Mouse (Mus musculus) MEL (cell line): Measurements from ENCODE around the gene G6pc3. TPM values are rescaled to one million over a fixed set of nuclear protein-coding genes. Genes with fewer than 3 reads are reported as not detected.
A peak's percentile ranks its signal among the peaks of the same experiment; 100 is the strongest.

Experiments
- DNase-seq: peaks from one replicate; pipeline ENCODE4 v3.0.0; 2011; ENCODE audit warnings: low read depth, low spot score
- H3K27ac ChIP-seq: 2 replicates; pipeline ENCODE4 v1.5.1; 2012; ENCODE audit warnings: low read depth, mild to moderate bottlenecking, control low read depth, low read length, moderate library complexity; ENCODE audit not compliant: control insufficient read depth
- H3K27me3 ChIP-seq, 2 experiments: fragments of 150-350 bp in 1 of 2; sonication (generic) in 1 of 2; 2 replicates each; pipeline ENCODE4 v1.6.1; 2012; ENCODE audit warnings: low read length in 2 of 2, mild to moderate bottlenecking in 2 of 2, improper control_type of control experiment in 1 of 2, moderate library complexity in 1 of 2; ENCODE audit not compliant: insufficient read depth in 2 of 2, control insufficient read depth in 1 of 2
- H3K36me3 ChIP-seq, 2 experiments: 2 replicates each; pipeline ENCODE4 v1.6.1; 2012 to 2014; ENCODE audit warnings: low read length in 2 of 2, improper control_type of control experiment in 1 of 2, inconsistent platforms in 1 of 2, mild to moderate bottlenecking in 1 of 2; ENCODE audit not compliant: insufficient read depth in 2 of 2, control insufficient read depth in 1 of 2
- H3K4me1 ChIP-seq, 2 experiments: fragments of 150-350 bp in 1 of 2; sonication (generic) in 1 of 2; 2 replicates each; pipeline ENCODE4 v1.6.1; 2012; ENCODE audit warnings: low read length in 2 of 2, improper control_type of control experiment in 1 of 2, mild to moderate bottlenecking in 1 of 2; ENCODE audit not compliant: insufficient read depth in 2 of 2, control insufficient read depth in 1 of 2
- H3K4me3 ChIP-seq, 2 experiments: fragments of 150-350 bp in 1 of 2; sonication (generic) in 1 of 2; 2 replicates each; pipeline ENCODE4 v1.5.1; 2012; ENCODE audit warnings: low read depth in 2 of 2, low read length in 2 of 2, mild to moderate bottlenecking in 2 of 2, moderate library complexity in 2 of 2, control low read depth in 1 of 2, improper control_type of control experiment in 1 of 2; ENCODE audit not compliant: control insufficient read depth in 1 of 2, insufficient read depth in 1 of 2
- H3K79me2 ChIP-seq: 2 replicates; pipeline ENCODE4 v1.6.1; 2012; ENCODE audit warnings: mild to moderate bottlenecking, low read length, moderate library complexity; ENCODE audit not compliant: control insufficient read depth, poor library complexity, insufficient read depth
- H3K9ac ChIP-seq: 2 replicates; pipeline ENCODE4 v1.6.1; 2012; ENCODE audit warnings: low read depth, mild to moderate bottlenecking, control low read depth, low read length, moderate library complexity; ENCODE audit not compliant: control insufficient read depth, poor library complexity, severe bottlenecking
- H3K9me3 ChIP-seq: fragments of 150-350 bp; sonication (generic); replicated peaks from 2 replicates; pipeline ENCODE4 v1.6.1; 2012; ENCODE audit warnings: mild to moderate bottlenecking, low read length, improper control_type of control experiment, moderate library complexity; ENCODE audit not compliant: insufficient read depth
- CTCF ChIP-seq, 3 experiments: IDR thresholded peaks in 2 of 3; conservative IDR thresholded peaks in 1 of 3; 2 replicates each; pipeline ENCODE4 v1.5.1; 2011 to 2012; ENCODE audit warnings: low read length in 3 of 3, low read depth in 2 of 3, mild to moderate bottlenecking in 2 of 3, improper control_type of control experiment in 1 of 3, inconsistent platforms in 1 of 3, mixed read lengths in 1 of 3, moderate library complexity in 1 of 3; ENCODE audit not compliant: control insufficient read depth in 1 of 3, insufficient read depth in 1 of 3, poor library complexity in 1 of 3, severe bottlenecking in 1 of 3
- E2F4 ChIP-seq: IDR thresholded peaks from 2 replicates; pipeline ENCODE4 v1.6.1; 2011; ENCODE audit warnings: low read depth, low read length, improper control_type of control experiment, borderline replicate concordance
- ETS1 ChIP-seq: IDR thresholded peaks from 2 replicates; pipeline ENCODE4 v1.6.1; 2012; ENCODE audit warnings: low read depth, mild to moderate bottlenecking, inconsistent platforms, low read length, improper control_type of control experiment, moderate library complexity
- HCFC1 ChIP-seq: IDR thresholded peaks from 2 replicates; pipeline ENCODE4 v1.6.1; 2012; ENCODE audit warnings: low read depth, mild to moderate bottlenecking, inconsistent platforms, low read length, improper control_type of control experiment, moderate library complexity
- MAX ChIP-seq: IDR thresholded peaks from 2 replicates; pipeline ENCODE4 v1.6.1; 2011; ENCODE audit warnings: low read length, improper control_type of control experiment
- MAZ ChIP-seq: IDR thresholded peaks from 2 replicates; pipeline ENCODE4 v1.6.1; 2012; ENCODE audit warnings: low read depth, mild to moderate bottlenecking, inconsistent platforms, low read length, improper control_type of control experiment
- MEF2A ChIP-seq: IDR thresholded peaks from 2 replicates; pipeline ENCODE4 v1.6.1; 2014; ENCODE audit warnings: low read depth, mild to moderate bottlenecking, inconsistent platforms, low read length, improper control_type of control experiment; ENCODE audit not compliant: poor library complexity, insufficient replicate concordance, severe bottlenecking; ENCODE audit errors: extremely low read depth
- MXI1 ChIP-seq: IDR thresholded peaks from 2 replicates; pipeline ENCODE4 v1.6.1; 2011; ENCODE audit warnings: mild to moderate bottlenecking, low read depth, low read length, improper control_type of control experiment
- NELFE ChIP-seq: IDR thresholded peaks from 2 replicates; pipeline ENCODE4 v1.6.1; 2011; ENCODE audit warnings: low read depth, low read length, improper control_type of control experiment
- POLR2A ChIP-seq, 2 experiments: IDR thresholded peaks; 2 replicates each; pipeline ENCODE4 v1.6.1; 2011 to 2012; ENCODE audit warnings: low read length in 2 of 2, mild to moderate bottlenecking in 2 of 2, control low read depth in 1 of 2, improper control_type of control experiment in 1 of 2, low read depth in 1 of 2, moderate library complexity in 1 of 2; ENCODE audit not compliant: control insufficient read depth in 1 of 2, insufficient read depth in 1 of 2, poor library complexity in 1 of 2
- POLR2AphosphoS5 ChIP-seq: IDR thresholded peaks from 2 replicates; pipeline ENCODE4 v1.6.1; 2012; ENCODE audit warnings: low read depth, borderline replicate concordance, mild to moderate bottlenecking, inconsistent platforms, low read length, moderate library complexity, mixed read lengths
- RAD21 ChIP-seq: IDR thresholded peaks from 2 replicates; pipeline ENCODE4 v1.6.1; 2011; ENCODE audit warnings: mild to moderate bottlenecking, low read depth, low read length, improper control_type of control experiment
- SIN3A ChIP-seq: IDR thresholded peaks from 2 replicates; pipeline ENCODE4 v1.6.1; 2012; ENCODE audit warnings: low read length, improper control_type of control experiment, inconsistent platforms
- SMC3 ChIP-seq: IDR thresholded peaks from 2 replicates; pipeline ENCODE4 v1.6.1; 2011; ENCODE audit warnings: low read depth, low read length, improper control_type of control experiment
- UBTF ChIP-seq: IDR thresholded peaks from 2 replicates; pipeline ENCODE4 v1.6.1; 2012; ENCODE audit warnings: low read depth, mild to moderate bottlenecking, inconsistent platforms, low read length, improper control_type of control experiment, moderate library complexity, borderline replicate concordance; ENCODE audit not compliant: insufficient read depth
- USF1 ChIP-seq: IDR thresholded peaks from 2 replicates; pipeline ENCODE4 v1.6.1; 2014; ENCODE audit warnings: low read depth, mild to moderate bottlenecking, inconsistent platforms, low read length, improper control_type of control experiment, moderate library complexity
- USF2 ChIP-seq, 2 experiments: IDR thresholded peaks; 2 replicates each; pipeline ENCODE4 v1.6.1; 2011 to 2012; ENCODE audit warnings: improper control_type of control experiment in 2 of 2, low read length in 2 of 2, borderline replicate concordance in 1 of 2, inconsistent platforms in 1 of 2, low read depth in 1 of 2, mild to moderate bottlenecking in 1 of 2; ENCODE audit not compliant: insufficient read depth in 1 of 2
- ZMIZ1 ChIP-seq: IDR thresholded peaks from 2 replicates; pipeline ENCODE4 v1.6.1; 2012; ENCODE audit warnings: low read depth, mild to moderate bottlenecking, inconsistent platforms, low read length, improper control_type of control experiment, moderate library complexity
- polyA plus RNA-seq, 2 experiments: library from polyadenylated mRNA; stranded (reverse) in 1 of 2; unstranded in 1 of 2; fragments of >175 nt in 1 of 2; fragments of >200 nt in 1 of 2; gene quantifications; 2 replicates each; pipeline versions ENCODE4 v1.2.1 to v1.2.4; 2012; ENCODE audit warnings: low replicate concordance in 2 of 2, low read depth in 1 of 2; ENCODE audit not compliant: insufficient read length in 2 of 2, insufficient read depth in 1 of 2, missing spikeins in 1 of 2
- total RNA-seq: library from RNA; depleted of rRNA; stranded (reverse); fragments of 300-350 nt; gene quantifications from 2 replicates; pipeline ENCODE4 v1.2.3, GENCODE M21; 2012

G6pc3 gene
- total and polyA plus RNA-seq, 3 experiments, result 48.9 to 104 TPM; not detected in 1

- Histone ChIP-seq H3K27ac (no peak overlapping the region), H3K79me2 (no peaks in the 10 kb centered on the region), H3K4me1 (peaks cover 17 to 33% of the 10 kb centered on the region in 2 experiments), H3K36me3 (peaks cover 0 to 4% of the 10 kb centered on the region in 2 experiments; a peak in 2 of 4 replicates), H3K9ac (no peak overlapping the region), H3K27me3 (no peaks in the 10 kb centered on the region), H3K9me3 (no peaks in the 10 kb centered on the region), H3K4me3 (no peak overlapping the region)
- DNase-seq, result no peak
- TF ChIP-seq USF1 (no peak), USF2 (IDR thresholded peaks at IDR 0.05; ENCODE audit: borderline replicate concordance in 1 of 2, insufficient read depth in 1 of 2, low read depth in 1 of 2, low read length in 2 of 2) (no peak), MEF2A (no peak), UBTF (no peak), POLR2A (IDR thresholded peaks at IDR 0.05; ENCODE audit: control insufficient read depth in 1 of 2, insufficient read depth in 1 of 2, low read depth in 1 of 2, low read length in 2 of 2, poor library complexity in 1 of 2) (no peak), SMC3 (no peak), HCFC1 (no peak), MAX (no peak)
These were observed 22.5 kb downstream of the G6pc3 start for GRCm38 (mm10) chr11:102211936-102212341.

- Histone ChIP-seq H3K27ac (no peak overlapping the region), H3K4me3 (no peak overlapping the region), H3K9ac (no peak overlapping the region), H3K4me1 (peaks cover 19 to 37% of the 10 kb centered on the region in 2 experiments), H3K36me3 (peaks cover 0 to 12% of the 10 kb centered on the region in 2 experiments; a peak in 2 of 4 replicates), H3K27me3 (no peaks in the 10 kb centered on the region), H3K9me3 (no peaks in the 10 kb centered on the region), H3K79me2 (no peaks in the 10 kb centered on the region)
- TF ChIP-seq ETS1, result peak; percentile 42; the same call in 1 of the 2 replicates
- no peak for TF ChIP-seq ZMIZ1
- no peak for TF ChIP-seq SMC3
- TF ChIP-seq POLR2AphosphoS5, result no peak
- TF ChIP-seq E2F4, result no peak
- no peak for TF ChIP-seq NELFE
- no peak for TF ChIP-seq MXI1
- no peak for TF ChIP-seq CTCF (IDR thresholded peaks at IDR 0.05 in 2 of 3, conservative IDR thresholded peaks at IDR 0.05 in 1 of 3; ENCODE audit: control insufficient read depth in 1 of 3, insufficient read depth in 1 of 3, low read depth in 2 of 3, low read length in 3 of 3, poor library complexity in 1 of 3, severe bottlenecking in 1 of 3)
- no peak for TF ChIP-seq RAD21
- TF ChIP-seq SIN3A, result 0 out of 2 replicates have a peak, but pooled peaks have one; percentile 26
- TF ChIP-seq MAZ, result no peak
- no peak for DNase-seq
These were observed 25.2 kb downstream of the G6pc3 start for GRCm38 (mm10) chr11:102214430-102215156.
